Mouse (Mus musculus) mouse trophoblast stem cell (cell line): ENCODE results near the gene Ndufs8.
"Not testable (repeated sequence)": the region's sequence is repeated elsewhere in the genome, so short reads cannot be mapped to it uniquely, and the experiment has no call there.

Experiments
- in situ Hi-C, 2 experiments: fragments of 300-500 bp; cut with MseI, MboI; formaldehyde crosslinking; loops; 2 replicates in 1 of 2; 3 replicates in 1 of 2; pipeline ENCODE4 v1.15.1; 2025

Gene Ndufs8

GRCm38 (mm10) chr19:3912337-3913204 lies at the start of gene Ndufs8:
Gene Ndufs8, minus strand, starts transcription at chr19:3912774.
- in situ Hi-C loops, result no loop called here

DNA sequence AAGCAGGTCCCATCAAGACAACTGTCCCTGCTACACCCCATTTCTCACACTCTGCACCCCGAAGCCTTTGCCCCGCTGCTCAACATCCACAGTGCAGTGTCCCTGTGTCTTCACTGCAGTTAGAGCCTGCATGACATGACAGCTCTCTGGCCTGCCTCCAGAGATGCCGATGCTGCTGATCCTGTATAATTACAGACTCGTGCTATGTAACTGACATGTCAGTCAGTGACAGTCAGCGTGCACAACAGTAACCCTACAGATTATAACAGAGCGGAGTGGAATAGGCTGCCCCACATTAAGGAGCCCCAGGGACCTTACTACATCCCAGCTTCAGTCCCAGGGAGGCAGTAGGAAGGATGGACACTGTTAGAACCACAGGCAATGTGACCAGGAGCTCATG lies 49.2 kb upstream of the Ndufs8 start:
- in situ Hi-C loops, result not testable (repeated sequence)

- in situ Hi-C loops, result no loop called here
Observed at GRCm38 (mm10) chr19:3960211-3960610, 47.6 kb upstream of the Ndufs8 start.

GRCm38 (mm10) chr19:3959030-3959429 lies 46.5 kb upstream of the Ndufs8 start:
- in situ Hi-C loops, result no loop called here

DNA sequence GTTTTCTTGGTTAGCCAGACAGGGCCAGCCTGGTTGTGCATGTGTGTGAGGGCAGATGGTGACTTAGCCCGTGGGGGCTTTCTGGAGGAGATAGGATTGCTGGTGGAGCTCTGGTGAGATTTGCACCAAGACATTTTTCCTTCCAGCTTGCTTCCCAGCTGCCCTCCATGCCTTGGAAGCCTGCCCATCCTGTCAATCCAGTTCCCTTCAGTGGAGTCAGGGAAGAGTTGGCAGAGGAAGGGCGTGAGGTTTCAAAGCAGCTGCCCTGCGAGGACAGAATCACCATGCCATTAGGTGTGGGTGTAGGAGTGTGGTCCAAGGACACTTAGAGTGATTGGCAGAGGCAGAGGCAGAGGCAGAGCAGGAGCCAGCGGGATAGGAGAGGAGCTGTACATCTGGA lies 45.9 kb upstream of the Ndufs8 start, which contains the start of gene Aldh3b3:
TSS of gene Aldh3b3 (plus strand) at position 176 of the 400 bp plus-strand sequence.
- in situ Hi-C loops, result no loop called here

DNA sequence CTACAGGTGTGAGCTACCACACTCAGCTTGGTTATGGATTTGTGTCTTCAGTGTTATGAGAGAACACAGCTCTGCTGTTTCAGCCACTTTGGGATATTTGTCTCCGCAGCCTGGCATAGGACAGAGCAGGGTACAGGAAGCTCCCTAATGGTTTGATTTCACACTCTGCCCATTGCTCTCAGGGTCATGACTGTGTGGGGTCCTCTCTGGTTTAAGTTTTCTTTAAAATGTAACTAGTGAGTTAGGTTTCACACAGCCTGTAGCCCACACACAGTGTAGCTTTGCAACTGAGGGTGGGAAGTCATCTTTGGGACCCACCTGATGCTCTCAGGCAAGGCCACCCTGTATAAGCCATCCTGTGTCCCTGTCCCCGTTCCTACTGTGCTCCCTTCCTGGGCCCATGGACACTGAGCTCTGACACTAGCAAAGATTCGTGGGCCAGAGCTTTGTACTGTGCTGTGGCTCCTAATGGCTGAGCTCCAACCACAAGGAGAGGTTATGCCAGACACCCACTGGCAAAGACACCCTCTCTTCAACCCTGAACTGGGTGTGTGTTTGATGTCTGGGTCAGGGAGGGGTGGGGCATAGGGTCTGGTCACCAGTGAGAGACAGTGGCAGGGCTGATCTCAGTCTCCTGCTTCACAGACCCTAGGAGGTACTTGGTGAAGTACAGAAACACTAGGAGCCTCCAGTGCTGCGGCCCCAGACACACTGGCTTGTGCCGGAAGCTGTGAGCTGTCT lies 44.9 kb upstream of the Ndufs8 start:
- in situ Hi-C loops, result not testable (repeated sequence)

DNA sequence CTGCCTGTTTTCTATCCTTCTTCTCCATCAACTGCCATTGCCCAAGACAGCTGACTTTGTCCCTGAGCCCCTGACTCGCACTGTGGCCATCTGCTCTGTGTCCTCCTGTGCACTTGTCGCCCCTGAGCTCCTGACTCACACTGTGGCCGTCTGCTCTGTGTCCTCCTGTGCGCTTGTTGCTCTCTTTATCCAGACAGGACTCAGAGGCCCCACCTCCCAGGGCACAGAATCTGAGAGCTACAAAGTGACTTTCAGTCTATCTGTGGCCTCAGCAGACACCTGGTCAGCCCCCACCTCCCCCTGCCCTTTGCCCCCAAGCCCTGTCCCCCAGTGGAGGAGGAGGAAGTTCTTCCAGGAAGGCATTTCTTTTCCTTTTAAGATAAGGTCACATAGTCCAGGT lies 43.2 kb upstream of the Ndufs8 start:
- in situ Hi-C loops, result no loop called here

GRCm38 (mm10) chr19:3955033-3955432 lies 42.5 kb upstream of the Ndufs8 start:
- in situ Hi-C loops, result no loop called here

GRCm38 (mm10) chr19:3952099-3952498 lies 39.5 kb upstream of the Ndufs8 start:
- in situ Hi-C loops, result no loop called here

DNA sequence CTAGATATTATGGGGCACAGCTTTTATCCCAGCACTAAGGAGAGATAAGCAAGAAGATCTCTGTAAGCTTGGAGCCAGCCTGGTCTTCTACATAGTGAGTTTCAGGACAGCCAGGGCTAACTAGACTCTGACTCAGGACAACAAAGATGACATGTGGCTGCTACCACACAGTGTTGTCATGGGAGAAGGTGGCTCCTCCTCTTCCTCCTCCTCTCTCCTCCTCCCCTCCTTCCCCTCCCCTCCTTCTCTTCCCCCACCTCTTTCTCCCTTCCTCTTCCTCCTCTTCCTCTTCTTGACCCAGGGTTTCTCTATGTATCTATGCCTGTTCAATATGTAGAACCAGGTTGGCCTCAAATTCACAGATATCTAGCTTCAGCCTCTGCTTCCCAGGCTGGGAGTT lies 38.9 kb upstream of the Ndufs8 start:
- in situ Hi-C loops, result no loop called here

DNA sequence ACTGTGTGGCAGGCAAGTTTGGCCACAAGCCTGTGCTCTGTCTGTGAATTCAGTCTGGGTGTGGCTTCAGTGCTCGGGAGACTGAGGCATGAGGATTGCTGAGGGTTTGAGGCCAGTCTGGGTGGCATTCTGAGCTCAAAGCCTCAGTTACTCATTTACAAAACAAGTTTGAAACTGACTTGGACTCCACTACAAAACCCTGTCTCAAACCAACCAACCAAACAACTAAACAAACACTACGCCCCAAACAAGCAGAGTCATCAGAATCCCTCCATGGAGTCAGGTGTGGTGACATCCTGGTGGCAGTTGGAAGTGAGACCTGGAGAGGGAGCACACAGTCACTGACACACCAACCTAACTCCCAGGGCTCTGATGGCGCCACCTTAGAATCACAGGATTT lies 37.8 kb upstream of the Ndufs8 start:
- in situ Hi-C loops, result no loop called here

GRCm38 (mm10) chr19:3948546-3948945 lies 36.0 kb upstream of the Ndufs8 start:
- in situ Hi-C loops, result loop anchor here in 1 of 2 experiments (5.0 kb wide), 1 partner anchor 44 kb away; the partner anchor contains the start of gene Tbx10

DNA sequence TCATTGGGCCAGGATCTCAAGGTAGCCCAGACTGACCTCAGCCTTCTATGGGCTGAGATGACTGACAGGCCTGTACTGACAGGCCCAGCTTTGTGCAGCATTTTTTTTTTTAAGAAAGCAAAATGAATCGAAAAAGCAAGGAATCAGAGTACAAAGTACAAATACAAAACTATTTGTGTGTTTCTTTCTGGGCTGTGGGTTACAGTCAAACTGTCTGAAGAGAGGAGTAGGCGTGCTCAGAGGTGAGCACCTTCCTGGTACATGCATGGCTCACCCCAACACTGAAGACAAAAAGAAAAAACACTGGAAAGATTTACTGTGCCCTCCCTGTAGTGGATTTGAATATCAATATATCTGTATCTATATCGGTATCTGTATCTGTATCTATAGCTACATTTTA lies 35.2 kb upstream of the Ndufs8 start:
- in situ Hi-C loops, result loop anchor here in 1 of 2 experiments (5.0 kb wide), 1 partner anchor 44 kb away; the partner anchor contains the start of gene Tbx10

DNA sequence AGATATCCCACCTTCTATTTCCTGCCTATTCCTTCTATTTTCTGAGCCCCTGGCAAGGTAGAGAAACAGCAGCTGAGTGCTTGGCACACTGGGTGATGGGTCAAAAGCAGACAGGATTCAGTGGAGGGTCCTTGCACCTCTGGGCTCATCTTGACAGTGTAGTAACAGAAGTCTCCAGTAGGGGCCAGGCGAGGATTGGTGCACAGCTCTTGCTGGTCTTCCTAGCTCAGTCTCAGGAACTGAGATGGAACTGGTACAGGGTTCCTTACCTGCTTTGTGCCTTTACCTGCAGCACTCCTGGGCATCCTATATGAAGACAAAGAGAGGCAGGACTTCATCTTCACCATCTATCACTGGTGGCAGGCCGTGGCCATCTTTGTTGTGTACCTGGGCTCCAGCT lies 34.1 kb upstream of the Ndufs8 start:
- in situ Hi-C loops, result loop anchor here in 1 of 2 experiments (5.0 kb wide), 1 partner anchor 46 kb away; the partner anchor contains the start of gene Tbx10

GRCm38 (mm10) chr19:3945872-3946564 lies 33.4 kb upstream of the Ndufs8 start:
- in situ Hi-C loops, result loop anchor here in 1 of 2 experiments (5.0 kb wide), 1 partner anchor 46 kb away; the partner anchor contains the start of gene Tbx10

GRCm38 (mm10) chr19:3942986-3943735 lies 30.6 kb upstream of the Ndufs8 start:
- in situ Hi-C loops, result no loop called here

- in situ Hi-C loops, result no loop called here
Observed at GRCm38 (mm10) chr19:3942315-3942714, 29.7 kb upstream of the Ndufs8 start.

DNA sequence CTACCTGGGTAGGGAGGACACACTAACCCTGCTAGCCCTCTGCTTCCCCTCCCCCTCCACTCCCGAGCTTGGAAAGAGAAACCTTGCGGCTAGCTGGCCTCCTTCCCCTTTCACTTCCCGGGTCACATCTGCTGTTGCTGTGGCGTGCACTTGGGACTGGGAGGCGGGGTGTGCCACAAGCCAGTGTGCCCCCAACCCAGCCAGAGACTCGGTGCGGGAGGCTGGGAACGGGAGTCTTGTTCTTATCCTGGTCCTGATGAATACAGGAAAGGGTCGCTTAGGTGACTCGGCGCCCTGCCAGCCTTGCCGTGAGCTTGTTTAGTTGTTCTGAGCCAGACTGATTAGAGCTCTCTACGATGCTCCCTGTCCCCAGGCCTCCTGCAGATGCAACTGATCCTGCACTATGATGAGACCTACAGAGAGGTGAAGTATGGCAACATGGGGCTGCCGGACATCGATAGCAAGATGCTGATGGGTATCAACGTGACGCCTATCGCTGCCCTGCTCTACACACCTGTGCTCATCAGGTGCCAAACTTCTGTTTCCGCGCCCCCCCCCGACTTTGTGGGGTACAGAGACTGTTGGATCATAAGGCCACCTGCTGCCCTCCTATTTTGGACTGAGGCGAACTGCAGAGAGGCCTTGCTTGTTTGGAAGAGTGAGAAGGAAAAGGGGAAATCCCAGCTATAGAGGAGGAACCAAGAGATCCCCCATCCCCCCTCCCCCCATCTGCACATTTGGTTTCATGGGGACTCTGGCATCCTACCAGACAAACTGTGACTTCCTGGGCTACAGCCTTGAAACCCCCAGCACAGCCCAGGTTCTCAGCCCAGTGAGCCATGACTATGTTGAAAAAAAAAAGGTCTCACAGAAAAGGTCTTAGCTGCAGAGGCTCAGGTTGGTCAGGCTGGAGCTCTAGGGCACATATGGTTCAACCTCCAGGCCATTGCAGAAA lies 23.6 kb upstream of the Ndufs8 start:
- in situ Hi-C loops, result no loop called here

- in situ Hi-C loops, result no loop called here
Observed at GRCm38 (mm10) chr19:3935032-3935895, 22.7 kb upstream of the Ndufs8 start, which contains the start of gene Unc93b1. Gene Unc93b1, plus strand, starts transcription at chr19:3935186.
